Mouse (Mus musculus) CH12.LX (cell line): ENCODE measurements around the gene Tbc1d9b. TPM values are rescaled to one million over a fixed set of nuclear protein-coding genes. Genes with fewer than 3 reads are reported as not detected.
A peak's percentile ranks its signal among the peaks of the same experiment; 100 is the strongest.

Source experiments
- DNase-seq: peaks from one replicate; pipeline ENCODE4 v3.0.0-alpha.2; 2013; ENCODE audit errors: extremely low read depth
- H3K27ac ChIP-seq: 2 replicates; pipeline ENCODE4 v1.5.1; 2012; ENCODE audit warnings: low read depth, mild to moderate bottlenecking, control low read depth, moderate library complexity; ENCODE audit not compliant: insufficient read depth
- H3K27me3 ChIP-seq: replicated peaks from 2 replicates; pipeline ENCODE3; 2012; ENCODE audit warnings: inconsistent platforms
- H3K36me3 ChIP-seq, 2 experiments: replicated peaks in 1 of 2; 2 replicates each; pipeline versions ENCODE3 to v1.6.1; 2012; ENCODE audit warnings: inconsistent platforms in 1 of 2, low read length in 1 of 2, mild to moderate bottlenecking in 1 of 2, mixed read lengths in 1 of 2, moderate library complexity in 1 of 2; ENCODE audit not compliant: control insufficient read depth in 1 of 2, insufficient read depth in 1 of 2
- H3K4me1 ChIP-seq, 2 experiments: 2 replicates each; pipeline ENCODE4 v1.6.1; 2012; ENCODE audit warnings: inconsistent platforms in 1 of 2, moderate library complexity in 1 of 2; ENCODE audit not compliant: insufficient read depth in 2 of 2, control insufficient read depth in 1 of 2
- H3K4me2 ChIP-seq: 2 replicates; pipeline ENCODE4 v1.6.1; 2012; ENCODE audit warnings: low read depth, mild to moderate bottlenecking, control low read depth; ENCODE audit not compliant: poor library complexity, insufficient read depth, severe bottlenecking
- H3K4me3 ChIP-seq, 3 experiments: fragments of 150-350 bp in 1 of 3; sonication (generic) in 1 of 3; replicated peaks in 1 of 3; 2 replicates each; pipeline versions ENCODE3 to v1.5.1; 2011 to 2012; ENCODE audit warnings: low read depth in 2 of 3, low read length in 2 of 3, mild to moderate bottlenecking in 2 of 3, moderate library complexity in 2 of 3, control low read depth in 1 of 3, improper control_type of control experiment in 1 of 3, inconsistent platforms in 1 of 3, mixed read lengths in 1 of 3; ENCODE audit not compliant: poor library complexity in 1 of 3
- H3K79me2 ChIP-seq: replicated peaks from 2 replicates; pipeline ENCODE4 v1.6.1; 2012; ENCODE audit warnings: mild to moderate bottlenecking, moderate library complexity; ENCODE audit not compliant: control insufficient read depth, poor library complexity, insufficient read depth, severe bottlenecking; ENCODE audit errors: extremely low read depth
- H3K9ac ChIP-seq: 2 replicates; pipeline ENCODE4 v1.6.1; 2012; ENCODE audit warnings: low read depth, mild to moderate bottlenecking, control low read depth, moderate library complexity; ENCODE audit not compliant: insufficient read depth
- H3K9me3 ChIP-seq: replicated peaks from 2 replicates; pipeline ENCODE3; 2012; ENCODE audit warnings: low read length, inconsistent platforms, mixed read lengths
- BHLHE40 ChIP-seq: IDR thresholded peaks from 2 replicates; pipeline ENCODE4 v1.6.1; 2011; ENCODE audit warnings: mild to moderate bottlenecking, low read depth, low read length, improper control_type of control experiment
- CHD1 ChIP-seq: IDR thresholded peaks from 2 replicates; pipeline ENCODE4 v1.6.1; 2012; ENCODE audit warnings: low read depth, low read length, improper control_type of control experiment, inconsistent platforms
- CHD2 ChIP-seq: IDR thresholded peaks from 2 replicates; pipeline ENCODE4 v1.6.1; 2011; ENCODE audit warnings: low read length, improper control_type of control experiment
- E2F4 ChIP-seq: IDR thresholded peaks from 2 replicates; pipeline ENCODE4 v1.6.1; 2011; ENCODE audit warnings: low read depth, low read length, improper control_type of control experiment; ENCODE audit not compliant: insufficient replicate concordance
- ELF1 ChIP-seq: IDR thresholded peaks from 2 replicates; pipeline ENCODE4 v1.6.1; 2014; ENCODE audit warnings: low read depth, mild to moderate bottlenecking, inconsistent platforms, low read length, improper control_type of control experiment
- ETS1 ChIP-seq: conservative IDR thresholded peaks from 2 replicates; pipeline ENCODE4 v1.6.1; 2012; ENCODE audit warnings: low read depth, mild to moderate bottlenecking, inconsistent platforms, low read length, improper control_type of control experiment, moderate library complexity
- HCFC1 ChIP-seq: IDR thresholded peaks from 2 replicates; pipeline ENCODE4 v1.6.1; 2012; ENCODE audit warnings: low read depth, mild to moderate bottlenecking, inconsistent platforms, low read length, improper control_type of control experiment
- KAT2A ChIP-seq: IDR thresholded peaks from 2 replicates; pipeline ENCODE4 v1.6.1; 2012; ENCODE audit warnings: low read length, improper control_type of control experiment, inconsistent platforms; ENCODE audit not compliant: insufficient replicate concordance
- MAFK ChIP-seq: IDR thresholded peaks from 2 replicates; pipeline ENCODE4 v1.6.1; 2011; ENCODE audit warnings: low read length, improper control_type of control experiment; ENCODE audit not compliant: insufficient replicate concordance
- MAX ChIP-seq: IDR thresholded peaks from 2 replicates; pipeline ENCODE4 v1.6.1; 2011; ENCODE audit warnings: low read length, improper control_type of control experiment
- MAZ ChIP-seq: IDR thresholded peaks from 2 replicates; pipeline ENCODE4 v1.6.1; 2012; ENCODE audit warnings: low read depth, mild to moderate bottlenecking, inconsistent platforms, low read length, improper control_type of control experiment, moderate library complexity
- MEF2A ChIP-seq: IDR thresholded peaks from 2 replicates; pipeline ENCODE4 v1.6.1; 2014; ENCODE audit warnings: low read depth, mild to moderate bottlenecking, inconsistent platforms, low read length, improper control_type of control experiment, borderline replicate concordance
- MXI1 ChIP-seq: IDR thresholded peaks from 2 replicates; pipeline ENCODE4 v1.6.1; 2011; ENCODE audit warnings: mild to moderate bottlenecking, low read depth, low read length, improper control_type of control experiment
- MYC ChIP-seq: IDR thresholded peaks from 2 replicates; pipeline ENCODE4 v1.6.1; 2011; ENCODE audit warnings: low read depth, mild to moderate bottlenecking, improper control_type of control experiment, low read length
- NELFE ChIP-seq: IDR thresholded peaks from 2 replicates; pipeline ENCODE4 v1.6.1; 2011; ENCODE audit warnings: low read depth, low read length, improper control_type of control experiment
- NRF1 ChIP-seq: IDR thresholded peaks from 2 replicates; pipeline ENCODE4 v1.6.1; 2014; ENCODE audit warnings: low read depth, mild to moderate bottlenecking, inconsistent platforms, low read length, improper control_type of control experiment, moderate library complexity
- PAX5 ChIP-seq: IDR thresholded peaks from 2 replicates; pipeline ENCODE4 v1.6.1; 2012; ENCODE audit warnings: low read length, inconsistent platforms, mixed read lengths
- POLR2A ChIP-seq: IDR thresholded peaks from 2 replicates; pipeline ENCODE4 v1.6.1; 2011; ENCODE audit warnings: low read depth, mild to moderate bottlenecking, improper control_type of control experiment, low read length
- POLR2AphosphoS2 ChIP-seq: IDR thresholded peaks from 2 replicates; pipeline ENCODE4 v1.6.1; 2011; ENCODE audit warnings: low read depth, low read length, improper control_type of control experiment
- RAD21 ChIP-seq: IDR thresholded peaks from 2 replicates; pipeline ENCODE4 v1.6.1; 2011; ENCODE audit warnings: low read depth, mild to moderate bottlenecking, low read length, improper control_type of control experiment, moderate library complexity
- RCOR1 ChIP-seq: conservative IDR thresholded peaks from 2 replicates; pipeline ENCODE4 v1.6.1; 2012; ENCODE audit warnings: low read depth, mild to moderate bottlenecking, inconsistent platforms, low read length, improper control_type of control experiment
- SIN3A ChIP-seq: IDR thresholded peaks from 2 replicates; pipeline ENCODE4 v1.6.1; 2012; ENCODE audit warnings: low read length, improper control_type of control experiment, inconsistent platforms
- TBP ChIP-seq: conservative IDR thresholded peaks from 2 replicates; pipeline ENCODE4 v1.6.1; 2011; ENCODE audit warnings: low read depth, low read length, improper control_type of control experiment
- TCF12 ChIP-seq: IDR thresholded peaks from 2 replicates; pipeline ENCODE4 v1.6.1; 2014; ENCODE audit warnings: low read depth, mild to moderate bottlenecking, inconsistent platforms, low read length, improper control_type of control experiment
- USF1 ChIP-seq: IDR thresholded peaks from 2 replicates; pipeline ENCODE4 v1.6.1; 2014; ENCODE audit warnings: low read depth, mild to moderate bottlenecking, inconsistent platforms, low read length, improper control_type of control experiment
- USF2 ChIP-seq: conservative IDR thresholded peaks from 2 replicates; pipeline ENCODE4 v1.6.1; 2011; ENCODE audit warnings: low read depth, low read length, improper control_type of control experiment
- ZC3H11A ChIP-seq: IDR thresholded peaks from 2 replicates; pipeline ENCODE4 v1.6.1; 2012; ENCODE audit warnings: low read depth, mild to moderate bottlenecking, inconsistent platforms, low read length, improper control_type of control experiment
- ZMIZ1 ChIP-seq: IDR thresholded peaks from 2 replicates; pipeline ENCODE4 v1.6.1; 2012; ENCODE audit warnings: low read depth, mild to moderate bottlenecking, inconsistent platforms, low read length, improper control_type of control experiment
- dilution Hi-C: fragments of 300-500 bp; cut with MboI; formaldehyde crosslinking; loops from 2 replicates; pipeline ENCODE4 v1.14.3; 2020; ENCODE audit warnings: low sequenced_read_pairs; ENCODE audit not compliant: extremely low pct_unique_long_range_greater_than_20kb, extremely low pct_ligation_motif_present
- in situ Hi-C: fragments of 300-500 bp; cut with MboI; formaldehyde crosslinking; loops from 3 replicates; pipeline ENCODE4 v1.14.3; 2019; ENCODE audit warnings: low sequenced_read_pairs, low pct_ligation_motif_present, low pct_unique_long_range_greater_than_20kb, mixed read lengths
- polyA plus RNA-seq: library from polyadenylated mRNA; unstranded; fragments of >175 nt; gene quantifications from 2 replicates; pipeline ENCODE4 v1.2.1, GENCODE M21; 2012; ENCODE audit warnings: low read depth; ENCODE audit not compliant: insufficient read length
- total RNA-seq, 2 experiments: library from RNA; depleted of rRNA; stranded (reverse); fragments of 300-350 nt in 1 of 2; fragments of >200 nt in 1 of 2; gene quantifications; 2 replicates each; pipeline ENCODE4 v1.2.3; 2012 to 2014

Gene Tbc1d9b
- total and polyA plus RNA-seq, 3 experiments, result 14.1 to 28.6 (median 27.9) TPM

DNA sequence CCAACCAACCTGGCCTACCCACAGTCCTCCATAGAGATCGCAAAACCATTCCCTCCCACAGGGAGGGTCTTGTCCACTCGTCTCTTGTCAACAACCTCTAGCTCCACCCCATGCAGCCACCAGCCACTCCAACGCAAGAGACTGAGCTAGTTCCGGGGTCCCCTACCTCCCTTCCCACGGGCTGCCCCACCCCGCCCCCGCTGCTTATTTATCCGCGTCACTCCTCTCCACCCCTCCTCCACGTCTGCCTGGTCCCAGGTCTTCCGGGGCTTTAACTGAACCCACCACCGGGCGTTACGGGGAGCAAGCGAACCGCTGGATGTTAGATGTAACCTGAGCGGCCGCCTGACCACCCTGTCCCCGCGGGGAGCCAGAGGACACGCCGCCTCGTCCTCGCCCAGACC lies 78.9 kb downstream of the Tbc1d9b start:
- Histone ChIP-seq H3K27ac (peak overlapping the region; percentile 93), H3K27me3 (no peaks in the 10 kb centered on the region), H3K9ac (peak overlapping the region; percentile 98), H3K4me3 (peak overlapping the region; percentile 74 to 97 (median 89)), H3K4me1 (peaks cover 24 to 71% of the 10 kb centered on the region in 2 experiments), H3K9me3 (no peaks in the 10 kb centered on the region), H3K36me3 (peaks cover 37 to 40% of the 10 kb centered on the region in 2 experiments), H3K79me2 (peaks cover 52% of the 10 kb centered on the region), H3K4me2 (no peak overlapping the region)
- DNase-seq, result peak; percentile 97
- dilution Hi-C loops, result no loop called here
- in situ Hi-C loops, result loop anchor here (5.0 kb wide), 1 partner anchor 33 kb away; no protein-coding TSS in a partner anchor
- TF ChIP-seq POLR2AphosphoS2 (0 out of 2 replicates have a peak, but pooled peaks have one; percentile 8), ELF1 (peak; percentile 94), RCOR1 (no peak), ZC3H11A (no peak), POLR2A (peak; percentile 54), TCF12 (peak; percentile 47; the same call in 1 of the 2 replicates), SIN3A (peak; percentile 98), BHLHE40 (peak; percentile 42; the same call in 1 of the 2 replicates), HCFC1 (peak; percentile 67), USF1 (no peak), CHD2 (peak; percentile 88), MXI1 (peak; percentile 72; the same call in 1 of the 2 replicates), MAZ (peak; percentile 80; the same call in 1 of the 2 replicates), ETS1 (peak; percentile 63), TBP (peak; percentile 46; the same call in 1 of the 2 replicates)

DNA sequence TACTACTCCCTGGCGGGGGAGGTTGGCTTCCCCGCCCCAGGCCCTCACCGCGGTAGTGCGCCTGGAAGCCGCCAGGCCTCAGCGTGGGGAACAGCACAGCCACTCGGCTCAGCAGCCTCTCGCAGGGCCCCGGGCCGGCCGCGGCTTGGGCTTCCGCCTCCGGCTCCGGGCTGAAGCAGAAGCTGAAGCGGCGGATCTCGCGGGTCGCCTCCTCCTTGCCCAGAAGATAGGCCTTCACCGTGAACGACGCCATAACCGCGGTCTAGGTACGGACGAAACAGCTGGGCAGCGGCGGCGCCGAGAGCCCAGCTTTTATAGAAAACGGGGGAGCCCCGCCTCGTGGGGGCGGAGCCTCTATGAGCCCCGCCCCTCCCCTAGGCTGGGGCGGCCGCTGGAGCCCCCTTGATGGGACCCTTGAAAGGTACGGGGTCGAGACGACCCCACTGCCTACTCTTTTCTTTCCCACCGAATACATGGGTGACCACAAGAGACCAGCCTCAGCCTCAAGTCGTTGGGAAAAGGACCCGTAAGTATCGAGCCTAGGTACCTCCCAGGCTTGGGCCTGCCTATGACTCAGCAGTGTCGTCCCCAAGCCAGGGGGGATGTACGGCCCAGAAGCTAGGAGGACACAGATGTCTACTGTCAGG lies 79.4 kb downstream of the Tbc1d9b start, which contains the start of the genes Sqstm1 and Mgat4b:
Gene Sqstm1, minus strand, starts transcription at position 323 of the 647 bp plus-strand sequence.
Gene Mgat4b, plus strand, starts transcription at position 386 of the 647 bp plus-strand sequence.
- peak within 1 kb of the TSS; percentile 98 for H3K9ac ChIP-seq
- H3K4me2 ChIP-seq, result peak within 1 kb of the TSS; percentile 79
- peak within 1 kb of the TSS; percentile 74 to 97 (median 89) for H3K4me3 ChIP-seq
- H3K27ac ChIP-seq, result peak within 1 kb of the TSS; percentile 94
- H3K4me1 ChIP-seq, result peaks cover 25 to 72% of the 10 kb centered on the region in 2 experiments
- in situ Hi-C loops (loop anchor here (5.0 kb wide), 1 partner anchor 33 kb away; no protein-coding TSS in a partner anchor), dilution Hi-C loops (no loop called here)
- no peaks in the 10 kb centered on the region for H3K9me3 ChIP-seq
- peaks cover 32 to 38% of the 10 kb centered on the region in 2 experiments for H3K36me3 ChIP-seq
- peak; percentile 82 for DNase-seq
- H3K79me2 ChIP-seq, result peaks cover 47% of the 10 kb centered on the region
- TF ChIP-seq POLR2AphosphoS2, result peak; percentile 88; the same call in 1 of the 2 replicates
- 0 out of 2 replicates have a peak, but pooled peaks have one; percentile 39 for TF ChIP-seq MEF2A
- TF ChIP-seq TCF12, result peak; percentile 69
- TF ChIP-seq ZMIZ1, result peak; percentile 97
- peak; percentile 63; the same call in 1 of the 2 replicates for TF ChIP-seq MAZ
- 0 out of 2 replicates have a peak, but pooled peaks have one; percentile 33 for TF ChIP-seq CHD1
- peak; percentile 97 for TF ChIP-seq TBP
- peak; percentile 10; the same call in 1 of the 2 replicates for TF ChIP-seq BHLHE40
- peak; percentile 44; the same call in 1 of the 2 replicates for TF ChIP-seq MAX
- TF ChIP-seq ETS1, result peak; percentile 43; the same call in 1 of the 2 replicates
- TF ChIP-seq POLR2A, result peak; percentile 98
- no peak for TF ChIP-seq RAD21
- TF ChIP-seq USF2, result no peak
- TF ChIP-seq PAX5, result no peak
- TF ChIP-seq NRF1, result no peak; the same call in 1 of the 2 replicates
- TF ChIP-seq E2F4, result no peak
- peak; percentile 99 for TF ChIP-seq NELFE
- TF ChIP-seq MXI1, result no peak; the same call in 1 of the 2 replicates
- peak; percentile 94 for TF ChIP-seq MAFK
- no peak for TF ChIP-seq KAT2A
- TF ChIP-seq MYC, result no peak
- H3K27me3 ChIP-seq, result no peaks in the 10 kb centered on the region
